Mouse (Mus musculus) embryonic facial prominence, embryonic 10.5 days (tissue): ENCODE measurements around the gene Ptprcap. TPM values are rescaled to one million over a fixed set of nuclear protein-coding genes. Genes with fewer than 3 reads are reported as not detected.

ENCODE experiments used
- DNase-seq: peaks from one replicate; pipeline ENCODE4 v3.0.0-alpha.2; 2017; ENCODE audit warnings: low spot score
- H3K27ac ChIP-seq: fragments of 300-500 bp; sonication (generic); replicated peaks from 2 replicates; pipeline ENCODE4 v1.5.1; 2016; ENCODE audit warnings: mild to moderate bottlenecking
- H3K27me3 ChIP-seq: fragments of 300-500 bp; sonication (generic); replicated peaks from 2 replicates; pipeline ENCODE4 v1.6.1; 2016; ENCODE audit warnings: low read depth, mild to moderate bottlenecking; ENCODE audit not compliant: poor library complexity, severe bottlenecking
- H3K36me3 ChIP-seq: fragments of 300-500 bp; sonication (generic); replicated peaks from 2 replicates; pipeline ENCODE4 v1.6.1; 2016; ENCODE audit warnings: mild to moderate bottlenecking, moderate library complexity
- H3K4me1 ChIP-seq: fragments of 300-500 bp; sonication (generic); 2 replicates; pipeline ENCODE4 v1.6.1; 2016
- H3K4me3 ChIP-seq: fragments of 300-500 bp; sonication (generic); 2 replicates; pipeline ENCODE4 v1.5.1; 2016; ENCODE audit warnings: mild to moderate bottlenecking, moderate library complexity
- H3K9me3 ChIP-seq: fragments of 300-500 bp; sonication (generic); 2 replicates; pipeline ENCODE4 v1.6.1; 2016; ENCODE audit warnings: mild to moderate bottlenecking
- WGBS: fragments of 180-500 bp; shearing (Covaris S2); methylation state at CpG from one replicate; pipeline ENCODE4 v1.1.7; 2016; 5-methylcytosine and 5-hydroxymethylcytosine counted together
- polyA plus RNA-seq: library from polyadenylated mRNA; unstranded; fragments of >200 nt; fragmentation: Nextera tagmentation; extraction: Ambion mirVana; gene quantifications from 2 replicates; pipeline ENCODE4 v1.2.1, GENCODE M21; 2016

Ptprcap gene
- polyA plus RNA-seq, 1 experiment from 2014 or later: not detected

GRCm38 (mm10) chr19:4166678-4167476 lies 13.5 kb downstream of the Ptprcap start:
- 83% methylated on average over 9 of the region's 9 CpGs for WGBS
- peaks cover 41% of the 10 kb centered on the region for H3K4me1 ChIP-seq
- H3K27me3 ChIP-seq: peaks cover 14% of the 10 kb centered on the region; the same call in 1 of the 2 replicates
- H3K27ac ChIP-seq: no peak overlapping the region
- DNase-seq: no peak
- no peaks in the 10 kb centered on the region for H3K36me3 ChIP-seq
- H3K9me3 ChIP-seq: no peaks in the 10 kb centered on the region
- H3K4me3 ChIP-seq: no peak overlapping the region

DNA sequence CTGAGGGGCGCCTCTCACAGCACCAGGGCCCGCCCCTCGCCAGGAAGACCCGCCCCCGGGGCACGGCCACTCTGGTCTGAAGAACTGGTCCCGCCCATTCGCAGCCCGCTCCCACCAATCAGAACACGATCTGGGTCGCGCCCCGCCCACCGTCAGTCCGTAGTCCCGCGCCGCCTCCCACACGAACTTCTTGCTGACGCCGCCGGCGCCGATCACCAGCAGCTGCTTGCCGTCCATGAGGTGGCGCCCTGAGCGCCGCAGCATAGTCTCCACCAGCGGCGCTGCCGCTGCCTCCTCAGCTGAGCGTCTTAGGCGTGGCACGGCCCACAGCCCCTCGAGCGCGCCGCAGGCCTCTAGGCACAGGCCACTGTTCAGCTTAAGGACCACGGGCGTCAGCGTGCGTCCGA lies 16.0 kb downstream of the Ptprcap start:
- Histone ChIP-seq H3K27me3 (peaks cover 17% of the 10 kb centered on the region; the same call in 1 of the 2 replicates), H3K4me3 (peak overlapping the region; percentile 63), H3K4me1 (peaks cover 31% of the 10 kb centered on the region), H3K9me3 (no peaks in the 10 kb centered on the region), H3K27ac (peak overlapping the region; percentile 92), H3K36me3 (no peaks in the 10 kb centered on the region)
- DNase-seq: peak; percentile 100
- WGBS: under 1% methylated on average over 43 of the region's 43 CpGs

GRCm38 (mm10) chr19:4169810-4170209 lies 16.4 kb downstream of the Ptprcap start:
- H3K27me3 ChIP-seq: peaks cover 20% of the 10 kb centered on the region; the same call in 1 of the 2 replicates
- H3K36me3 ChIP-seq: no peaks in the 10 kb centered on the region
- 8% methylated on average over 27 of the region's 27 CpGs for WGBS
- H3K27ac ChIP-seq: peak overlapping the region; percentile 92
- H3K4me3 ChIP-seq: peak overlapping the region; percentile 63
- DNase-seq: no peak
- H3K4me1 ChIP-seq: peaks cover 33% of the 10 kb centered on the region
- no peaks in the 10 kb centered on the region for H3K9me3 ChIP-seq

DNA sequence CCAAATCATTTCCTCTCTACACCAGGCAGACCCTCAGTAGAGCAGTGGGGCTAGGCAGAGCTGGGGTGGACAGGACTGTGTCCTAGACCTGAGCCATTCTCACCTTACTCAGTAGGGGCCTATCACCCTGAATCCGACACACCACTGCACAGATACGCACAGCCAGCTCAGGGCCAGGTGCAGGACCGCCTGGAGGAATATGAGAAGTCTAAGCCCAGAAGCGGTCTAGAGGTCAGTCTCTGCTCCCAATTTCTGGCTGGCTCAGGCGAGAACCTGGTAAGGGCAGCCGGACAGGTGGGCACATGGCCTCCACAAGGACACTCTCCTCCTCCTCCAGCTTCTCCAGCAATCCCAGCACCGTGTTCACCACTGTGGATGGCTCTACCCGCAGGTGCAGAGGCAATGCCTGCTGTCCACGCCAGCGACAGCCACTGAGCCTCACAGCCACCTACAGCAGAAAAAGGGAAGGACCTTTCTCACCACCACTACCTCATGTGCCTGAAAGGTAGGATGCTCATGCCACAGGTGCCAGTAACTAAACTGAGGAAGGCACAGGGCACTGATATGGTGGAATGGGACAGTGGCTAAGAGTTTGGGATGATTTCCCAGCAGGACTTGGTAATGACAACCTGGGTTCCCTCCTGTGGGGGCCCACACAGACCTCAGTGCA lies 17.5 kb downstream of the Ptprcap start:
- DNase-seq: no peak
- no peaks in the 10 kb centered on the region for H3K9me3 ChIP-seq
- H3K27ac ChIP-seq: peak overlapping the region; percentile 92; the same call in 1 of the 2 replicates
- H3K36me3 ChIP-seq: no peaks in the 10 kb centered on the region
- no peak overlapping the region for H3K4me3 ChIP-seq
- peaks cover 43% of the 10 kb centered on the region for H3K4me1 ChIP-seq
- H3K27me3 ChIP-seq: peaks cover 20% of the 10 kb centered on the region; the same call in 1 of the 2 replicates
- WGBS: 84% methylated on average over 10 of the region's 10 CpGs

DNA sequence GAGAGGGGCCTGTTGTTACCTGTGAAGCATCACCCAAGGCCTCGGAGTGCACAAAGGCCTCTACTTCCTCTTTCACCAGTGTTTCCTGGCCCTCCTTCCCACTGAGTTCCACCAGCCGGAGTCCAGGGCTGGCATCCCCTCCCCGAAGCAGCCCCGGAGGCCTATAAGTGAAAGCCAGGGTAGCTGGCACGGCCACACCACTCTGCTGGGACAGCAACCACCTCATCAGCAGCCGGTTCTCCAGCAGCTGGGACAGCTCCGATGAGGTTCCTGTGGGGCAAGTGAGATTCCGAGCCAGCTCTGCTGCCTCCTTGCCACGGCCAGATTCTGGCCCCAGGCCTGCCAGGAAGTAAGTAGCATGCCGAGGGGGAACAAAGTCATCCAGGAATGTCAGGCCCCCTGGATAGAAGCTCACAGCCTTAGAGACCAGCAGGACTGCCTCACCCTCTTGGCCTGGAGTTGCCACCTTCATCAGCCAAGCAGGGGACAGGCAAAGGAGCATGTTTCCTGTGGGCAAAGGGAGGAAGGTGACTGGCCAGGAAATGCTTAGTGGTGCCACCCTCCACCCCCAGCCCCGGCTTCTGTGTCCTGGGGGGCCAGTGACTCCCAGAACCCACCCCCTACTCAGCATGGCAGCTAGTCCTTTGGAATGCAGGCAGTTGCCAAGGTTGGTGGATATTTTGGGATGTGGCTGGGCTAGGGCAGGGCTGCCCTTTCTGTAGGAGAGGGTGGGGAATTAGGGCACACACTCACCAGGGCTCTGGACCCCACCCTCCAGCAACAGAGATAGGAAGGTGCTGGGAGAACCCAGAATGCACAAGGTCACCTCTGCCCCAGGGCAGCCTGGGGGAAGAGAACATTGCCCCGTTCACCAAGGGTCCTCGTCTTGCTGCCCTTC lies 18.2 kb downstream of the Ptprcap start:
- Histone ChIP-seq H3K27ac (peak overlapping the region; percentile 40), H3K4me3 (no peak overlapping the region), H3K4me1 (peaks cover 46% of the 10 kb centered on the region), H3K9me3 (no peaks in the 10 kb centered on the region), H3K27me3 (peaks cover 20% of the 10 kb centered on the region), H3K36me3 (no peaks in the 10 kb centered on the region)
- 63% methylated on average over 13 of the region's 13 CpGs for WGBS
- no peak for DNase-seq

- no peak for DNase-seq
- H3K27ac ChIP-seq: 0 out of 2 replicates have a peak overlapping the region, but pooled peaks have one; percentile 2
- H3K36me3 ChIP-seq: no peaks in the 10 kb centered on the region
- WGBS: 60% methylated on average over 11 of the region's 11 CpGs
- H3K27me3 ChIP-seq: peaks cover 20% of the 10 kb centered on the region
- H3K9me3 ChIP-seq: no peaks in the 10 kb centered on the region
- H3K4me3 ChIP-seq: no peak overlapping the region
- H3K4me1 ChIP-seq: peaks cover 46% of the 10 kb centered on the region
Measured at GRCm38 (mm10) chr19:4172925-4173324, 19.5 kb downstream of the Ptprcap start.

DNA sequence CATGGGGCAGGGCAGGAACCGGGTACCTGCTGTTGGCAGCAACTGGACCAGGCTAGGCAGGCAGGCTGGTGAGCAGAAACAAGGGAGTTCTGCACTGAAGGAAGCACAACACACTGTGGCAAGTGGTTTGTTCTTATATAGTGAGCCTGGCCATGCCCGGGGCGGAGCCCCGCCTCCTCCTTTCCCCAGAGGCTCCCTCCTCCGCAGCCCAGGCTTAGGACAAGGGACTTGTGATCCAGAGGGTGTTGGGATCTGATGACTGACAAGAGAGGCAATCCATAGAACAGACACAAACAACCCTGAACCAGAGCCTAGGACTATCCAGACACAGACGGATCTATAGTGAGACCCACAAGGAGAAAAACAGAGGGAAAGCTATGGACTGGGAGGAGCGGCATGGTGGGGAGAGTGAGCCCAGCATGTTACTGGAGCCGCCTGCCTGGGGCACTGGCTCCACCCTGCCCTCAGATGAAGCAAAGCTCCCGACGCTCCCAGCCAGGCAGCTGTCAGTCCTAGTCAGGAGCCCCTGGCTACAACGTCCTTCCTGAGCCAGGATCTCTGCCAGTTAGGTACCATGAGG lies 22.1 kb downstream of the Ptprcap start, which contains the start of gene Carns1:
TSS of gene Carns1 (minus strand) at position 112 of the 580 bp plus-strand sequence.
- H3K27ac ChIP-seq: peak within 1 kb of the TSS; percentile 36; the same call in 1 of the 2 replicates

GRCm38 (mm10) chr19:4180411-4180810 lies 27.0 kb downstream of the Ptprcap start:
- no peaks in the 10 kb centered on the region for H3K9me3 ChIP-seq
- H3K4me1 ChIP-seq: peaks cover 29% of the 10 kb centered on the region
- no peak for DNase-seq
- no peaks in the 10 kb centered on the region for H3K36me3 ChIP-seq
- H3K4me3 ChIP-seq: no peak overlapping the region
- no peaks in the 10 kb centered on the region; the same call in 1 of the 2 replicates for H3K27me3 ChIP-seq
- WGBS: 89% methylated on average over 7 of the region's 7 CpGs
- no peak overlapping the region for H3K27ac ChIP-seq

More for the DNA sequence above, 22.1 kb downstream of the Ptprcap start, which contains the start of gene Carns1:
- no peaks in the 10 kb centered on the region for H3K9me3 ChIP-seq
- peaks cover 20% of the 10 kb centered on the region for H3K27me3 ChIP-seq
- 5% methylated on average over 11 of the region's 11 CpGs for WGBS
- peak; percentile 42 for DNase-seq
- peak within 1 kb of the TSS; percentile 40 for H3K4me3 ChIP-seq
- H3K4me1 ChIP-seq: peaks cover 36% of the 10 kb centered on the region
- no peaks in the 10 kb centered on the region for H3K36me3 ChIP-seq

GRCm38 (mm10) chr19:4181892-4182291 lies 28.5 kb downstream of the Ptprcap start:
- no peaks in the 10 kb centered on the region for H3K36me3 ChIP-seq
- H3K4me3 ChIP-seq: no peak overlapping the region
- no peaks in the 10 kb centered on the region; the same call in 1 of the 2 replicates for H3K27me3 ChIP-seq
- WGBS: 46% methylated on average over 3 of the region's 3 CpGs
- no peak overlapping the region for H3K27ac ChIP-seq
- DNase-seq: no peak
- H3K4me1 ChIP-seq: peaks cover 27% of the 10 kb centered on the region
- H3K9me3 ChIP-seq: no peaks in the 10 kb centered on the region

DNA sequence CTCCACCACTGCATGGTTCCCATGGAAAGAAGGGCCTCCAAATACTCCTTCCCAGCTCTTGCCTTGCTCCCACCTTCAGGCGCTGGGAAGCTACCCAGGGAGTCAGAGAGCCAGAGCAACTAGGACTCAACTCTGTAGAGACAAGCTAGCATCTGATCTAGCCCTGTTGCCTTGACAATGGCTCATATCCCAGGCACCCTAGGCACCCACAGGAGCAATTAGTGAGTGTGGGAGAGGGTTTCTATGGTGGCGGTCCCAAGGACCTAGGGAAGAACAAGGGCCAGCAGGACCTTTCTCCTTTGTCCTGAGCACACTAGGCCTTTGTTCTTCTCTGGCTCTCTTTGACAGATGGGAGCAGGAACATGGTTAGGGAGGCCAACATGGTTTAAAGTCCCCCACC lies 30.3 kb downstream of the Ptprcap start:
- H3K9me3 ChIP-seq: no peaks in the 10 kb centered on the region
- 75% methylated on average over 2 of the region's 2 CpGs for WGBS
- peaks cover 27% of the 10 kb centered on the region for H3K4me1 ChIP-seq
- no peaks in the 10 kb centered on the region; the same call in 1 of the 2 replicates for H3K27me3 ChIP-seq
- no peaks in the 10 kb centered on the region for H3K36me3 ChIP-seq
- H3K4me3 ChIP-seq: no peak overlapping the region
- H3K27ac ChIP-seq: 0 out of 2 replicates have a peak overlapping the region, but pooled peaks have one; percentile 15
- DNase-seq: no peak
